Mouse (Mus musculus): Measurements from ENCODE around the gene Anxa3.

Anxa3 gene

DNA sequence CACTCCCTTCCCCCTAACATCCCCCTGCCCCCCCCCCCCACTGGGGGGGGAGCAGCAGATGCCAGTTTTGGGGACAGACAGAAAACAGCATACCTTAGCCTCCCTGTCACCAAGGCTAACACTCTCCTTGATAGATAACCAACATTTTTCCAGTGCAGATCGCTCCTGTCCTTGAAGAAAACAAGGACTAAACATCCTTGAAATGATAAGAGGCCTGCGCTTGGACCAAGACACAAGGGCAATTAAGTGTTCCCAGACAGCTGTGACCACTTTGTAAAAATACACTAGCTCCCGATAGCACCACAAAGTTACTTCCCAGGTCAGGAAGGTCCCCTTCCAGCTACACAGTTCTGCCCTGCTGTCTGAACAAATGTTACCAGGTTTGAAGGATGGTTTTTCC lies 55.2 kb downstream of the Anxa3 start:
- no peak for DNase-seq

DNA sequence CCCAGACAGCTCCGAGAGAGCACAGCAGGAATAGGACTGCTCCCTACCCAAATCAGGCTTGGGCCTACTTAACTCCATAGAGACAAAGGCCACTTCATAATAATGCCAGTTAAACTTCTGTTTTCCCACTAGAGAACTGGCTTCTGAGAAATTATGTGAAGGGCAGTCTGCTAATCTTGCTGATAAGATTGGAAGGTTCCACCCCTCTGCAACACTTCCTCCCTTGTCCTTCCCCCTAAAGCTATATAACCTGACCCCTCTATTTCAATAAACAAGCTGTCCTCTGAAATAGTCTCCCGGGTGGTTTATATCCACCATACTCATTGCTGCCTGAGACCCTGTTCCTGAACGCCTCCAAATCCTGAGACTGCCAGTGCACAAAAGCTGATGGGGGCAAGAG lies 56.1 kb downstream of the Anxa3 start:
- DNase-seq: no peak

DNA sequence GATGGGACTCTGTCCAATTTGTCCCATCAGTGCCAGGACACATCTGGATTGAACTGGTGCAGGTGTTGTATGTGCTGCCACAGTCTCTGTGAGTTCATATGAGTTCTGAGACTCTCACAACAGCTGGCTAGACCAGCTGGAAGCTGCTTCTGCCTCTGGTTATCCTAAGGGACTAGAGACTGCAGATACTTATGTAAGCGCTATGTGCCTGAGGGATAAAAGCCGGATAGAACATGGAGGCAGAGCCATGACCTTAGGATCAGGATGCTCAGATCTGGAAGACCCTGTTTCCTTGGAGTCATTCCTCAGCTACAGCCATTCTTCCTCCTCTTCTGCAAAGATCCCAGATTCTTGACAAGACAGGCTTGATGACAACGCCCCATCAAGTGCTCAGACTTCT lies 60.3 kb downstream of the Anxa3 start:
- no peak for DNase-seq

DNA sequence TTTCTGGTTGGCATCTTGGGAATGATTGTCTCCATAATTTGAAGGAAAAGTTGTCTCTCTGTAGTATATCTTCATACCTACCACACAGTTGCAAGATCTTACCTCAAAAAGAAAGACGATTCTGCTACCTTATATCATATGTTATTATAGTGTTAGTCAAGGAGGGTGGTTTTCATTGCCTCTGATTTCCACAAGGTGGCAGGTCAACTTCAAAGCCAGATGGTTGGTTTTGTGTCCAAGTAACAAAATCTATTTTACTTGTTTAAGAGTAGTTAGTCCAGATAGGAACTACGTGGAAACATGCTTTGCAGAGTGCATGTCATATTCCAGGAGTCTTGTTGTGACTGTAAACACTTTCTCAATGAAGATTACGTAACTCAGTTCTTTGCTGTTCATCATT lies 61.2 kb downstream of the Anxa3 start:
- DNase-seq: peak; percentile 12 to 15

DNA sequence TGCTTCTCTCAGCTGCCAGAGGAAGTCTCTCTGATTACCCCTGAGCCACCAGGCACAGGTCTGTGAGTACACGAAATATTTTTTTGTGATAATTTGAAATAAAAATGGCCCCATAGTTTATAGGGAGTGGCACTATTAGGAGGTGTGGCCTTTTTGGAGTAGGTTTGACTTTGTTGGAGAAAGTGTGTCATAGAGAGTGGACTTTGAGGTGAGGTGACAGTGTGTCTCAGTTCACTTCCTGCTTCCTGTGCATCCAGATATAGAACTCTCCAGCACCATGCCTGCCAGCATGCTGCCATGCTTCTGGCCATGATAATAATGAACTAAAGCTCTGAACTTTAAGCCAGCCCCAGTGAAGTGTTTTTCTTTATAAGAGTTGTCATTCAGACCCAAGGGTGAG lies 66.8 kb downstream of the Anxa3 start:
- no peak for DNase-seq

DNA sequence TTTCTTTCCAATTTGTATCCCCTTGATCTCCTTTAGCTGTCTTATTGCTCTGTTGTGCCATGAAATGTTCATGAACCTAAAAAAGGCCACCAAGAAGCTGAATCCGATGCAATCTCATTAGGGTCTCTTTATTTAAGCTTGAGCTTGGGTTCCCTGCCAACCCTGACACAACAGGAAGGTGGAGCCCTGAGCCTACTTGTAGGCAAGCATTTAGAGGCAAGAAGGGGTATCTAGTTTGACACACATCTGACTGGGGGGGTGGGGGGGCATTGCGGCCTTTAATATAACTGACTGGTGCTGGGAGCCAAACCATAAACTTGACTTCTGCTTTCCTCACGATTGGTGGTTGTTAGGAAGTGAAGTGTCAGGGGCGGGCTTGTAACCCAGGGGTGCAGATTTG lies 74.0 kb downstream of the Anxa3 start:
- DNase-seq: no peak

DNA sequence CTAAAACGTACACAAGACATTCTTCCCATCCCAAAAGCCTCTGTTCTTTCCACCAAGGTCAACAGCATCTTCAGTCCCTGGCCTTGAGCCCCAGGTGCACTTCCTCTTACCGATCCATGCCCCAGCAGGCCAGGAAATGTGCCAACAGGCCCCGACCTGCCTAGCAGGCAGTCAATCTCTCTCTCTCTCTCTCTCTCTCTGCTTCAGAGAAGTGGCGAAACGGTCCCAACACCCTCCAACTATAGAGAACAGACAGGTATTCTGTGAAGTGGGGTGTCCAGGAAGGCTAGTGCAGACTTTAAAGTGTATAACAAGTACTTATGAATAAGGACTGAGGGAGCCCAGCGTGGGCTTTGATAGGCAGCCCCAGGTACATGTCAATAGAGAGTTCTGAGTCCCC lies 75.8 kb downstream of the Anxa3 start:
- DNase-seq: peak; percentile 15 to 20

DNA sequence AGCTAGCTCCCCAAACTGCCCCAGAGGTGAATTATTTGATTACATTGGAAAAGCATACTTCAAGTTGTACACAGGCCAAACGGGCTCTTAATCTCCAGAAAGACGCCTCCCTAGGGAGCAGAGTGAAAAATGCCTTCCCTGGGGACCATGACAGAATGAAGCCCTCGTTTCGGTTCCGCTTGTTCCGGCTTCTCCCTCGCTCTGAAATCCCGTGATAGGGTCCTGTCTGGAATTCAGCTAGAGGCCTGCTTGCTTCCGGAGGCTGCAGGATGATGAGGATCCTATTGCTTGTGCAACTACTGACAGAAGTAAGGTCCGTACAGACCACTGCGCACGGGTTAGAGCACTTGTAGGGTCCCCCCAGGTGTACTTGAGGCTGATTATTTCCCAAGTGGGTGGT lies 77.9 kb downstream of the Anxa3 start:
- no peak for DNase-seq

DNA sequence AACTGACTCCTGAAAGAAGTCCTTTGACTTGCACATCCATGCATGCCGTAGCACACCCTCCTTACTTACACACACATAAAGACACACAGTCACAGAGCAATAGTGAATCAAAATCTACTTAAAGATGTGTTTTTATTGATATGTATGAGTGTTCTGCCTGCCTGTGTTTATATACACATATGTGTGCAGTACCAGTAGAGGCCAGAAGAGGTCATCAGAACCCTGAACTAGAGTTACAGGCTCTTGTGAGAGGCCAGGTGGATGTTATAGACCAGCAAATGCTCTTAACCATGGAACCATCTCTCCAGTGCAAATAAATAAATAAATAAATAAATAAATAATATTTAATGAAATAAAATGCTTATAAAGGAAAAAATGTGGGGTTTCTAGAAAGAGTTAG lies 85.0 kb downstream of the Anxa3 start:
- DNase-seq: peak; percentile 42 to 63

DNA sequence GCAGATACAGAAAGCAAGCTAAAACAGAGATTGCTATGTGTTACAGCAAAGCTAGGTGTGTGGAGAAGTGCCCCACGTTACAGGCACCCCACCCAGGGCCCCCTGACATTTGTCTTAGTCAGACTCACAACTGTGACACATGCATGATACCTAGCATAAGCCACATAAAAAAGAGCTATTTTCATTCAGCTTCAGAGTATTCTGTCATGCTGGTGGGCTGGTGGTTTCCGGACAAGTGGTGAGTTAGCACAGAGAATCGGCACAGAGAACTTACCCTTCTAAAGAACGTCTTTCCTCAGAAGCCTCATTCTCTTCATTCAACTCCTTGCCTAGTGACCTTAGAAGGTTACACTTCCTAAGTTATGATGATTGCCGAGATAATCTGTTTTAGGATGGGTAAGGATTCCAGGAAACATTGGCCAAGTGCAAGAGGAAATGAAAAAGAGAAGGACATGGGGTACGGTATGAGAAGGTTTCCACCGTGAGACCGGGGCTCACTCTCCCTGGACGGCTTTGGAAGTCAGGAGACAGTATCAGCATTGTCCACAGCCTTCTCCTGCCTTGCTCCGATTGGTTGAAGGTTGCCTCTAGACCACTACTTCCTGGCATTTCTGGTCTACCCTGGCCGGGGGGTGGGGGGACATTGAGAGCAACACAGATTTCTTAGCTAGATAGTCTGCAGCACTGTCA lies 85.9 kb downstream of the Anxa3 start:
- no peak for DNase-seq

DNA sequence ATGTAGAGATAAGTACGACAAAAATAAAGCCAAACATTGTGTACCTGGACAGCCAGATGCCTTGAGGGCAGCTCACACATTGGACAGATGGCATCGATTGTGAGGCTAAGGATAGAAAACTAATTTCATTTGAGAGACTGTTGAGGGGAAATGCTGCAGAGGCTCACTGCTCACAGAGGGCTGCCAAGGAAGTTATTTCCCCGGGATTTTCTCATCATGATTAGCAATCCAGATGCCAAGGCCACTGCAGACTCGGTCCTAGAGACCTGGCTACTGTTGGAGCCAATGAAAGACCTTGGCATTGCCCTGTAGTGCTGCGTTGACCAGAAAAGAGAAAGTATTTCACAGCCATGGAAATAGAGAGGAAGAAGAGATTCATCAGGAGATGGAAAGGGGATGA lies 87.1 kb downstream of the Anxa3 start:
- DNase-seq: peak; percentile 4 to 7

DNA sequence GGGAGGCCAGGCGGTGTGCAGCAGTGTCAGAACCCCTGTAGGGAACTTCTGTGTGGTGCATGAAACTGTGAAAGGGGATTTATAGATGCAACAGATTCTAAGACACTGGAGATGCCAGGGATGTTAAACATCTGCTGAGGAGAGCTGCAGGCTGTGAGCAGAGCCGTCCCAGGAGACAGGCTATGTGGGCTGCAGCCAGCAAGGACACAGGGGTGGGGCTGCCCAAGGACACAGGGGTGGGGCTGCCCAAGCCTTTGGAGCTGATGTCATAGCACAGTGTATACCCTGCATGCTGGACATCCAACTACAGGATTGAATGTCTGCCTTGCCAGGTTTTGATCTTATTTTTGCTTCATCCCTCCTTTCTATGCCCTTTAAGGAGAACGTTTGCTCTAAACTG lies 88.0 kb downstream of the Anxa3 start:
- DNase-seq: no peak

DNA sequence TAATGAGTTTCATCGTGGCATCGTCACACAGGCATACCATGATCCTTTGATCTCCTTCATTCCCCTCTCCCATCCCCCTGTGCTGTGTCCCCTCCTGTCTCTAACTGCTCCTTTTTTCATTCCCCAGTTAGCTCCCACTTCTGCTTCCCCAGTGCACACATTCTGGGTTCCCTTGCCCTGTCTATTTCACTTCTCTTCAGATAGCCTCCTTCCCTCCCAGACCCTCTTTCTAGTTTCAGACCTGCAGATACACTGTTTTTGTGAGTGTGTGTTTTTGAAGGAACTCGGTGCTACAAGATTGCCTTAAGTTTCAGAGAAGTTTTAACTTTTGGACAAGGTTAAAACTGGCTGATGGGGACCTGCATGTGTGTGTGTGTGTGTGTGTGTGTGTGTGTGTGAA lies 88.5 kb downstream of the Anxa3 start:
- no peak for DNase-seq

DNA sequence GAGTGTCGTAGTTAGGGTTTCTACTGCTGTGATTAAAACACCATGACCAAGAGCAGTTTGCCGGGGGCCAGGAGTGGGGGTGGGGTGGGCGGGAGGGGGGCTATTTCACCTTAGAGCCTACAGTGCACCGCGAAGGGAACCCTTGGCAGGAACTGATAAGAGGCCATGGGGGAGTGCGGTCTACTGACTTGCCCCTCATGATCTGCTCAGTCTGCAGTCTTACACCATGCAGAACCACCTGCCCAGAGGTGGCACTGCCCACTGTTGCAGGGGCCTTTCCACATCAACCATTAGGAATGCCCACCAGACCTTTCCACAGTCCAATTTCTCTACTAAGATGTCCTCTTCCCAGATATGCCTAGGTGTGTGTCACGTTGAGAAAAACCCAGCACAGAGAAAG lies 92.1 kb downstream of the Anxa3 start:
- no peak for DNase-seq

DNA sequence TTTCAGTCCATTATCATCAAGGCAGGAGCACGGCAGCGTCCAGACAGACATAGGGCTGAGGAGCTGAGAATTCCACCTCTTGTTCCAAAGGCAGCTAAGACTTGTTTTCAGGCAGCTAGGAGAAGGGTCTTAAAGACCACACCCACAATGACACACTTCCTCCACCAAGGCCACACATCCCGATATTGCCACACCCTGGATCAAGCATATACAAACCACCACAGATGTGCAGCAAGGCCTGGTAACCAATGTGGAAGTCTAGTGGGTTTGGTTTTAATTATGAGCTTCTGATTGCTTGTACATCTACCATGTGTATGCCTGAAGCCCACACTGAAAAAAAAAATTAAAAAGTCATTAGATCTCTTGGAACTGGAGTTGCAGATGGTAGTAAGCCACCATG lies 95.3 kb downstream of the Anxa3 start:
- no peak for DNase-seq

DNA sequence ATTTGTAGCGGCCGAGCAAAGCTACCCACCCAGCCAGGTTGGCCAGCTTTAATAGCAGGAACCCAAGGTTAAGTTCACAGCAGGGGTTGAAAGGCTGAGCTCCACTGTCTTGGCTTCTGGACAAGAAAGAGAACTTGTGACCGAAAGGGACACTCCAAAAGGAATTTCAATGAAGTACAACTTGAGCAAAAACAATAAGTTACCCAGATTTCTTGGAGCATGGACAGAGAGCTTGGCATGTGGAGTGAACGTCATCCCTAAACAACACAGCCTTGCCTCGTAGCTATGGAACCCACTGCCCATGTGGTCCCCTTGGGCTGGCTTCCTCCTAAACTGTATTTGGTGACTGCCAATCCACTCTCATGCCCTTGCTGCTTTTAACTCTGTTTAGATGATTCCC lies 97.2 kb downstream of the Anxa3 start:
- DNase-seq: peak in 1 of 2 experiments; percentile 33

Data from cerebellum, postnatal 10 days (tissue).